Mouse (Mus musculus) CH12.LX (cell line): Measurements from ENCODE around the gene Scamp1. TPM values are rescaled to one million over a fixed set of nuclear protein-coding genes. Genes with fewer than 3 reads are reported as not detected.

Experiments used
- DNase-seq: peaks from one replicate; pipeline ENCODE4 v3.0.0-alpha.2; 2013; ENCODE audit errors: extremely low read depth
- H3K27ac ChIP-seq: 2 replicates; pipeline ENCODE4 v1.5.1; 2012; ENCODE audit warnings: low read depth, mild to moderate bottlenecking, control low read depth, moderate library complexity; ENCODE audit not compliant: insufficient read depth
- H3K27me3 ChIP-seq: replicated peaks from 2 replicates; pipeline ENCODE3; 2012; ENCODE audit warnings: inconsistent platforms
- H3K36me3 ChIP-seq, 2 experiments: replicated peaks in 1 of 2; 2 replicates each; pipeline versions ENCODE3 to v1.6.1; 2012; ENCODE audit warnings: inconsistent platforms in 1 of 2, low read length in 1 of 2, mild to moderate bottlenecking in 1 of 2, mixed read lengths in 1 of 2, moderate library complexity in 1 of 2; ENCODE audit not compliant: control insufficient read depth in 1 of 2, insufficient read depth in 1 of 2
- H3K4me1 ChIP-seq, 2 experiments: 2 replicates each; pipeline ENCODE4 v1.6.1; 2012; ENCODE audit warnings: inconsistent platforms in 1 of 2, moderate library complexity in 1 of 2; ENCODE audit not compliant: insufficient read depth in 2 of 2, control insufficient read depth in 1 of 2
- H3K4me2 ChIP-seq: 2 replicates; pipeline ENCODE4 v1.6.1; 2012; ENCODE audit warnings: low read depth, mild to moderate bottlenecking, control low read depth; ENCODE audit not compliant: poor library complexity, insufficient read depth, severe bottlenecking
- H3K4me3 ChIP-seq, 3 experiments: fragments of 150-350 bp in 1 of 3; sonication (generic) in 1 of 3; replicated peaks in 1 of 3; 2 replicates each; pipeline versions ENCODE3 to v1.5.1; 2011 to 2012; ENCODE audit warnings: low read depth in 2 of 3, low read length in 2 of 3, mild to moderate bottlenecking in 2 of 3, moderate library complexity in 2 of 3, control low read depth in 1 of 3, improper control_type of control experiment in 1 of 3, inconsistent platforms in 1 of 3, mixed read lengths in 1 of 3; ENCODE audit not compliant: poor library complexity in 1 of 3
- H3K79me2 ChIP-seq: replicated peaks from 2 replicates; pipeline ENCODE4 v1.6.1; 2012; ENCODE audit warnings: mild to moderate bottlenecking, moderate library complexity; ENCODE audit not compliant: control insufficient read depth, poor library complexity, insufficient read depth, severe bottlenecking; ENCODE audit errors: extremely low read depth
- H3K9ac ChIP-seq: 2 replicates; pipeline ENCODE4 v1.6.1; 2012; ENCODE audit warnings: low read depth, mild to moderate bottlenecking, control low read depth, moderate library complexity; ENCODE audit not compliant: insufficient read depth
- H3K9me3 ChIP-seq: replicated peaks from 2 replicates; pipeline ENCODE3; 2012; ENCODE audit warnings: low read length, inconsistent platforms, mixed read lengths
- BHLHE40 ChIP-seq: IDR thresholded peaks from 2 replicates; pipeline ENCODE4 v1.6.1; 2011; ENCODE audit warnings: mild to moderate bottlenecking, low read depth, low read length, improper control_type of control experiment
- CHD1 ChIP-seq: IDR thresholded peaks from 2 replicates; pipeline ENCODE4 v1.6.1; 2012; ENCODE audit warnings: low read depth, low read length, improper control_type of control experiment, inconsistent platforms
- CTCF ChIP-seq, 2 experiments: IDR thresholded peaks in 1 of 2; conservative IDR thresholded peaks in 1 of 2; 2 replicates each; pipeline ENCODE4 v1.5.1; 2011 to 2012; ENCODE audit warnings: low read depth in 2 of 2, low read length in 2 of 2, improper control_type of control experiment in 1 of 2, inconsistent platforms in 1 of 2, mild to moderate bottlenecking in 1 of 2, moderate library complexity in 1 of 2
- E2F4 ChIP-seq: IDR thresholded peaks from 2 replicates; pipeline ENCODE4 v1.6.1; 2011; ENCODE audit warnings: low read depth, low read length, improper control_type of control experiment; ENCODE audit not compliant: insufficient replicate concordance
- EP300 ChIP-seq: IDR thresholded peaks from 2 replicates; pipeline ENCODE4 v1.6.1; 2011; ENCODE audit warnings: low read length, improper control_type of control experiment
- JUN ChIP-seq: IDR thresholded peaks from 2 replicates; pipeline ENCODE4 v1.6.1; 2011; ENCODE audit warnings: low read depth, mild to moderate bottlenecking, low read length, improper control_type of control experiment, moderate library complexity; ENCODE audit not compliant: insufficient read depth
- KAT2A ChIP-seq: IDR thresholded peaks from 2 replicates; pipeline ENCODE4 v1.6.1; 2012; ENCODE audit warnings: low read length, improper control_type of control experiment, inconsistent platforms; ENCODE audit not compliant: insufficient replicate concordance
- MAFK ChIP-seq: IDR thresholded peaks from 2 replicates; pipeline ENCODE4 v1.6.1; 2011; ENCODE audit warnings: low read length, improper control_type of control experiment; ENCODE audit not compliant: insufficient replicate concordance
- MAX ChIP-seq: IDR thresholded peaks from 2 replicates; pipeline ENCODE4 v1.6.1; 2011; ENCODE audit warnings: low read length, improper control_type of control experiment
- MAZ ChIP-seq: IDR thresholded peaks from 2 replicates; pipeline ENCODE4 v1.6.1; 2012; ENCODE audit warnings: low read depth, mild to moderate bottlenecking, inconsistent platforms, low read length, improper control_type of control experiment, moderate library complexity
- MEF2A ChIP-seq: IDR thresholded peaks from 2 replicates; pipeline ENCODE4 v1.6.1; 2014; ENCODE audit warnings: low read depth, mild to moderate bottlenecking, inconsistent platforms, low read length, improper control_type of control experiment, borderline replicate concordance
- MXI1 ChIP-seq: IDR thresholded peaks from 2 replicates; pipeline ENCODE4 v1.6.1; 2011; ENCODE audit warnings: mild to moderate bottlenecking, low read depth, low read length, improper control_type of control experiment
- MYC ChIP-seq: IDR thresholded peaks from 2 replicates; pipeline ENCODE4 v1.6.1; 2011; ENCODE audit warnings: low read depth, mild to moderate bottlenecking, improper control_type of control experiment, low read length
- NELFE ChIP-seq: IDR thresholded peaks from 2 replicates; pipeline ENCODE4 v1.6.1; 2011; ENCODE audit warnings: low read depth, low read length, improper control_type of control experiment
- NRF1 ChIP-seq: IDR thresholded peaks from 2 replicates; pipeline ENCODE4 v1.6.1; 2014; ENCODE audit warnings: low read depth, mild to moderate bottlenecking, inconsistent platforms, low read length, improper control_type of control experiment, moderate library complexity
- PAX5 ChIP-seq: IDR thresholded peaks from 2 replicates; pipeline ENCODE4 v1.6.1; 2012; ENCODE audit warnings: low read length, inconsistent platforms, mixed read lengths
- POLR2A ChIP-seq: IDR thresholded peaks from 2 replicates; pipeline ENCODE4 v1.6.1; 2011; ENCODE audit warnings: low read depth, mild to moderate bottlenecking, improper control_type of control experiment, low read length
- POLR2AphosphoS2 ChIP-seq: IDR thresholded peaks from 2 replicates; pipeline ENCODE4 v1.6.1; 2011; ENCODE audit warnings: low read depth, low read length, improper control_type of control experiment
- SMC3 ChIP-seq: IDR thresholded peaks from 2 replicates; pipeline ENCODE4 v1.6.1; 2011; ENCODE audit warnings: low read depth, low read length, improper control_type of control experiment
- UBTF ChIP-seq: IDR thresholded peaks from 2 replicates; pipeline ENCODE4 v1.6.1; 2012; ENCODE audit warnings: low read depth, mild to moderate bottlenecking, inconsistent platforms, low read length, improper control_type of control experiment, moderate library complexity
- USF2 ChIP-seq: conservative IDR thresholded peaks from 2 replicates; pipeline ENCODE4 v1.6.1; 2011; ENCODE audit warnings: low read depth, low read length, improper control_type of control experiment
- ZC3H11A ChIP-seq: IDR thresholded peaks from 2 replicates; pipeline ENCODE4 v1.6.1; 2012; ENCODE audit warnings: low read depth, mild to moderate bottlenecking, inconsistent platforms, low read length, improper control_type of control experiment
- ZKSCAN1 ChIP-seq: IDR thresholded peaks from 2 replicates; pipeline ENCODE4 v1.6.1; 2012; ENCODE audit warnings: low read depth, inconsistent platforms, low read length, improper control_type of control experiment, borderline replicate concordance
- dilution Hi-C: fragments of 300-500 bp; cut with MboI; formaldehyde crosslinking; loops from 2 replicates; pipeline ENCODE4 v1.14.3; 2020; ENCODE audit warnings: low sequenced_read_pairs; ENCODE audit not compliant: extremely low pct_unique_long_range_greater_than_20kb, extremely low pct_ligation_motif_present
- in situ Hi-C: fragments of 300-500 bp; cut with MboI; formaldehyde crosslinking; loops from 3 replicates; pipeline ENCODE4 v1.14.3; 2019; ENCODE audit warnings: low sequenced_read_pairs, low pct_ligation_motif_present, low pct_unique_long_range_greater_than_20kb, mixed read lengths
- polyA plus RNA-seq: library from polyadenylated mRNA; unstranded; fragments of >175 nt; gene quantifications from 2 replicates; pipeline ENCODE4 v1.2.1, GENCODE M21; 2012; ENCODE audit warnings: low read depth; ENCODE audit not compliant: insufficient read length
- total RNA-seq, 2 experiments: library from RNA; depleted of rRNA; stranded (reverse); fragments of 300-350 nt in 1 of 2; fragments of >200 nt in 1 of 2; gene quantifications; 2 replicates each; pipeline ENCODE4 v1.2.3; 2012 to 2014

The Scamp1 gene
- total and polyA plus RNA-seq, 3 experiments, result not detected

DNA sequence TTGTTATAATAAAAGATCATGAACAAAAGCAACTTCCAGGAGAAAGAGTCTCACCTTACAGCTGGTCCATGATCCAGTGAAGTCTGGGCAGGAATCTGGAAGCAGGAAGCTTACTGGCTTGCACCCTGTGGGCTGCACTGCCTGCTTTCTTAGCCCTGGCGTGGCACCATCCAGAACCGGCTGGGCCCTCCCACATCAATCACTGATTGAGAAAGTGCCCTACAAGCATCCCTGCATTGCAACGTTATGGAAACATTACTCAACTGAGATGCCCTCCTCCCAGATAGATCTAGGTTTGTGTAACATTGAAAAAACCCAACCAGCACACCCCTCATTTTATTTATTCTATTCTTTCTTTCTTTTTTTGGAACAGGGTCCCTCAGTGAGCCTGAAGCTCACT, 9.2 kb upstream of the Scamp1 start:
- Histone ChIP-seq H3K4me1 (peaks cover 0 to 9% of the 10 kb centered on the region in 2 experiments; a peak in 2 of 4 replicates), H3K4me3 (no peak overlapping the region), H3K36me3 (no peaks in the 10 kb centered on the region), H3K27ac (no peak overlapping the region), H3K79me2 (no peaks in the 10 kb centered on the region), H3K4me2 (no peak overlapping the region), H3K9ac (no peak overlapping the region), H3K9me3 (no peaks in the 10 kb centered on the region), H3K27me3 (no peaks in the 10 kb centered on the region)
- in situ Hi-C loops (no loop called here), dilution Hi-C loops (no loop called here)
- no peak for DNase-seq
- TF ChIP-seq UBTF, result no peak
- TF ChIP-seq CTCF (conservative IDR thresholded peaks at IDR 0.05 in 1 of 2, IDR thresholded peaks at IDR 0.05 in 1 of 2; ENCODE audit: low read depth in 2 of 2, low read length in 2 of 2), result no peak
- TF ChIP-seq USF2, result no peak
- no peak for TF ChIP-seq SMC3
- TF ChIP-seq NELFE, result no peak
- TF ChIP-seq POLR2A, result no peak
- no peak for TF ChIP-seq BHLHE40
- TF ChIP-seq ZKSCAN1, result no peak
- no peak for TF ChIP-seq MAX
- no peak for TF ChIP-seq JUN
- no peak for TF ChIP-seq EP300
- no peak for TF ChIP-seq MAZ
- TF ChIP-seq, all 38 proteins: peak for 0

DNA sequence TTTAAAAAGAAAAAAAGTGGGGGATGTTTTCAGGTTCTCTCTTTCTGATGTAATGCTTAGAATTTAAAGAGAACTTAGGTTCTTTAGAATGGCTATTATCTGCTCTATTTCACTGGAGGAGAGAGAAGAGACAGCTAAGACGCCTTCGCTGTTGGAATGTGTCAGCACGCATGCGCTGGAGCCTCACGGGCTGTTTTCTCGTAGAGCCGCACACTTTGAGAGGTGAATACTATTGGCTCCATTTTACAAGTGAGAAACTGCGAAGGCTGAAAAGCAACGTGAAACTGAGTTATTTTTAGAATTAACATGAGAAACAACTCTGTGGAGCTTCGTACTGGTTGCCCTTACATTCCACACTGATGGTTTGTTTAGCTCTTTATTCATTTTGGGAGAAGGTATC, 8.3 kb upstream of the Scamp1 start:
- in situ Hi-C loops, result no loop called here
- dilution Hi-C loops, result no loop called here

DNA sequence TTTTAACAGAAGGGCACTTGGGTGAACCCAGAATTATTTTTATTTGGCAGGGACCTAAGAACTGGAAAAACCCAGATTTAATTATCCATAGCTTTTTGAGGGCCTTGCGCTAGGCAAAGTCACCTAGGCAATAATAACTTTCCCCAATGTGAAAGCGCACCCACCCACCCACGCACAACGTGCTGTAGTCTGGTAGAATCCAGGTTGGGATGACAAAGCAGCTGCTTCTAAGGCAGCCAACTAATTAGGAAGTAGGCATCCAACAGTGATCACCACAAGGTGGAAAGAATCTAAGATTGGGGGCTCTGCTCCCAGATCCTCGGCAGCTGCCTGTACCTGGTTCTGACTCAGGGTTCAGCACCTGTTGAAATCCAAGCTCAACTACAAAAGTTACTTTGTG, 538 bp upstream of the Scamp1 start:
- H3K4me1 ChIP-seq, result no peaks in the 10 kb centered on the region
- peaks cover 5% of the 10 kb centered on the region for H3K9me3 ChIP-seq
- H3K9ac ChIP-seq, result no peak overlapping the region
- H3K27ac ChIP-seq, result no peak overlapping the region
- TF ChIP-seq USF2 (no peak), MAFK (no peak), PAX5 (no peak), E2F4 (no peak), ZC3H11A (no peak)
- dilution Hi-C loops, result no loop called here
- H3K79me2 ChIP-seq, result no peaks in the 10 kb centered on the region
- H3K27me3 ChIP-seq, result no peaks in the 10 kb centered on the region
- no peak for DNase-seq
- no peaks in the 10 kb centered on the region for H3K36me3 ChIP-seq
- no peak overlapping the region for H3K4me3 ChIP-seq
- no peak overlapping the region for H3K4me2 ChIP-seq
- in situ Hi-C loops, result no loop called here

More for the DNA sequence above, 8.3 kb upstream of the Scamp1 start:
- no peaks in the 10 kb centered on the region for H3K36me3 ChIP-seq
- H3K4me3 ChIP-seq, result no peak overlapping the region
- DNase-seq, result no peak
- H3K9me3 ChIP-seq, result no peaks in the 10 kb centered on the region
- no peak for TF ChIP-seq POLR2AphosphoS2
- TF ChIP-seq MEF2A, result no peak
- no peak for TF ChIP-seq NRF1
- TF ChIP-seq KAT2A, result no peak
- no peak for TF ChIP-seq MXI1
- no peak for TF ChIP-seq CHD1
- TF ChIP-seq MYC, result no peak
- no peak overlapping the region for H3K27ac ChIP-seq
- peaks cover 0 to 9% of the 10 kb centered on the region in 2 experiments; a peak in 2 of 4 replicates for H3K4me1 ChIP-seq
- no peak overlapping the region for H3K4me2 ChIP-seq
- no peak overlapping the region for H3K9ac ChIP-seq
- H3K27me3 ChIP-seq, result no peaks in the 10 kb centered on the region
- no peaks in the 10 kb centered on the region for H3K79me2 ChIP-seq
